Mouse (Mus musculus) liver, embryonic 14.5 days (tissue): Measurements from ENCODE around the gene Smim4. TPM values are rescaled to one million over a fixed set of nuclear protein-coding genes. Genes with fewer than 3 reads are reported as not detected.

ENCODE experiments used
- ATAC-seq: fragments of 200-750 bp; cut with Nextera tagmentation; 2 replicates; pipeline ENCODE4 v1.8.0; 2017; ENCODE audit warnings: moderate number of reproducible peaks, mild to moderate bottlenecking, moderate library complexity; ENCODE audit not compliant: insufficient read depth
- DNase-seq, 3 experiments: peaks; one replicate each; pipeline ENCODE4 v3.0.0-alpha.2; 2012 to 2013; ENCODE audit warnings: low read depth in 3 of 3, low spot score in 3 of 3
- H3K27ac ChIP-seq: fragments of 300-500 bp; sonication (generic); 2 replicates; pipeline ENCODE4 v1.5.1; 2014; ENCODE audit warnings: moderate library complexity, mild to moderate bottlenecking, control low read depth, inconsistent platforms
- H3K27me3 ChIP-seq: fragments of 300-500 bp; sonication (generic); 2 replicates; pipeline ENCODE4 v1.6.1; 2014; ENCODE audit warnings: mild to moderate bottlenecking, low read length, moderate library complexity; ENCODE audit not compliant: control insufficient read depth, insufficient read depth
- H3K36me3 ChIP-seq: fragments of 300-500 bp; sonication (generic); replicated peaks from 2 replicates; pipeline ENCODE4 v1.6.1; 2014; ENCODE audit warnings: low read depth; ENCODE audit not compliant: control insufficient read depth, insufficient read depth
- H3K4me1 ChIP-seq, 2 experiments: fragments of 200-500 bp in 1 of 2; fragments of 300-500 bp in 1 of 2; sonication (generic) in 1 of 2; replicated peaks; 2 replicates each; pipeline ENCODE4 v1.6.1; 2012 to 2014; ENCODE audit warnings: antibody characterized with exemption in 1 of 2, inconsistent platforms in 1 of 2, low read length in 1 of 2; ENCODE audit not compliant: control insufficient read depth in 2 of 2, insufficient read depth in 2 of 2
- H3K4me2 ChIP-seq: fragments of 300-500 bp; sonication (generic); 2 replicates; pipeline ENCODE4 v1.6.1; 2014; ENCODE audit warnings: low read depth, mild to moderate bottlenecking, control low read depth, moderate library complexity
- H3K4me3 ChIP-seq, 2 experiments: fragments of 200-500 bp in 1 of 2; fragments of 300-500 bp in 1 of 2; sonication (generic) in 1 of 2; 2 replicates each; pipeline ENCODE4 v1.5.1; 2012 to 2014; ENCODE audit warnings: low read depth in 2 of 2, low read length in 2 of 2, mild to moderate bottlenecking in 2 of 2, control low read depth in 1 of 2, inconsistent platforms in 1 of 2, moderate library complexity in 1 of 2; ENCODE audit not compliant: insufficient read depth in 1 of 2
- H3K9ac ChIP-seq: fragments of 300-500 bp; sonication (generic); replicated peaks from 2 replicates; pipeline ENCODE4 v1.6.1; 2014; ENCODE audit warnings: mild to moderate bottlenecking, control low read depth, moderate library complexity
- H3K9me3 ChIP-seq: fragments of 300-500 bp; sonication (generic); 2 replicates; pipeline ENCODE4 v1.6.1; 2016; ENCODE audit warnings: low read length, mixed read lengths; ENCODE audit not compliant: control insufficient read depth
- CTCF ChIP-seq: IDR thresholded peaks from 2 replicates; pipeline ENCODE4 v1.5.1; 2016; ENCODE audit warnings: antibody characterized with exemption, low read depth, control low read depth
- EP300 ChIP-seq: IDR thresholded peaks from 2 replicates; pipeline ENCODE4 v1.6.1; 2016; ENCODE audit warnings: antibody characterized with exemption, low read depth
- WGBS: fragments of 180-500 bp; shearing (Covaris S2); extraction: QIAGEN DNeasy Blood & Tissue Kit; methylation state at CpG from one replicate; pipeline ENCODE4 v1.1.7; 2014; ENCODE audit not compliant: insufficient replicate concordance; 5-methylcytosine and 5-hydroxymethylcytosine counted together
- polyA plus RNA-seq, 2 experiments: library from polyadenylated mRNA; depleted of rRNA in 1 of 2; stranded (reverse) in 1 of 2; unstranded in 1 of 2; fragments of >200 nt; fragmentation: Nextera tagmentation in 1 of 2; extraction: Ambion mirVana in 1 of 2; gene quantifications; 2 replicates each; pipeline versions ENCODE4 v1.2.1 to v1.2.3; 2012 to 2014

Gene Smim4
- polyA plus RNA-seq, 2 experiments, result 26.7 to 81.7 TPM

- H3K4me3 ChIP-seq, result no peak overlapping the region
- H3K27me3 ChIP-seq, result no peaks in the 10 kb centered on the region
- H3K4me2 ChIP-seq, result no peak overlapping the region
- no peak overlapping the region for H3K9ac ChIP-seq
- peaks cover 48% of the 10 kb centered on the region for H3K36me3 ChIP-seq
- H3K9me3 ChIP-seq, result no peaks in the 10 kb centered on the region
- H3K4me1 ChIP-seq, result peaks cover 2% of the 10 kb centered on the region in 2 experiments; a peak in 3 of 4 replicates
- WGBS, result 92% methylated on average over 2 of the region's 2 CpGs
- no peak for DNase-seq
- no peak for ATAC-seq
- TF ChIP-seq EP300 (no peak), CTCF (no peak)
- H3K27ac ChIP-seq, result no peak overlapping the region
Measured at GRCm38 (mm10) chr14:31105156-31105555, 23.6 kb downstream of the Smim4 start.

- Histone ChIP-seq H3K27me3 (no peaks in the 10 kb centered on the region), H3K4me3 (no peak overlapping the region), H3K4me2 (no peak overlapping the region), H3K4me1 (peaks cover 2 to 11% of the 10 kb centered on the region in 2 experiments), H3K9ac (no peak overlapping the region), H3K9me3 (no peaks in the 10 kb centered on the region), H3K36me3 (peaks cover 50% of the 10 kb centered on the region), H3K27ac (no peak overlapping the region)
- TF ChIP-seq EP300, result no peak
- no peak for TF ChIP-seq CTCF
- ATAC-seq (no peak), DNase-seq (no peak)
- 72% methylated on average over 1 of the region's 1 CpGs for WGBS
Measured at GRCm38 (mm10) chr14:31089918-31090317, 38.8 kb downstream of the Smim4 start.

- TF ChIP-seq EP300, result no peak
- TF ChIP-seq CTCF, result no peak
- WGBS, result 94% methylated on average over 2 of the region's 2 CpGs
- Histone ChIP-seq H3K36me3 (peaks cover 51% of the 10 kb centered on the region), H3K4me2 (no peak overlapping the region), H3K9ac (no peak overlapping the region), H3K9me3 (no peaks in the 10 kb centered on the region), H3K27me3 (no peaks in the 10 kb centered on the region), H3K4me3 (no peak overlapping the region), H3K4me1 (peaks cover under 1 to 6% of the 10 kb centered on the region in 2 experiments), H3K27ac (no peak overlapping the region)
- ATAC-seq (no peak), DNase-seq (no peak)
Measured at GRCm38 (mm10) chr14:31088515-31088914, 40.2 kb downstream of the Smim4 start.

- no peak overlapping the region for H3K4me3 ChIP-seq
- DNase-seq (no peak), ATAC-seq (no peak)
- H3K4me1 ChIP-seq, result no peaks in the 10 kb centered on the region
- no peak overlapping the region for H3K9ac ChIP-seq
- H3K36me3 ChIP-seq, result peaks cover 62% of the 10 kb centered on the region
- WGBS, result 76% methylated on average over 6 of the region's 6 CpGs
- no peaks in the 10 kb centered on the region for H3K27me3 ChIP-seq
- H3K27ac ChIP-seq, result no peak overlapping the region
- TF ChIP-seq CTCF (peak; percentile 67), EP300 (no peak)
- no peaks in the 10 kb centered on the region for H3K9me3 ChIP-seq
- no peak overlapping the region for H3K4me2 ChIP-seq
Measured at GRCm38 (mm10) chr14:31087433-31087832, 41.3 kb downstream of the Smim4 start.

GRCm38 (mm10) chr14:31081147-31081546 is 47.6 kb downstream of the Smim4 start:
- Histone ChIP-seq H3K9me3 (no peaks in the 10 kb centered on the region), H3K27me3 (no peaks in the 10 kb centered on the region), H3K36me3 (peaks cover 38% of the 10 kb centered on the region), H3K4me1 (peaks cover 16 to 18% of the 10 kb centered on the region in 2 experiments), H3K4me3 (no peak overlapping the region), H3K27ac (no peak overlapping the region; the same call in 1 of the 2 replicates), H3K4me2 (no peak overlapping the region), H3K9ac (no peak overlapping the region)
- ATAC-seq, result no peak
- no peak for DNase-seq
- TF ChIP-seq CTCF, result no peak
- TF ChIP-seq EP300, result no peak
